Mouse (Mus musculus): ENCODE data around the gene Olfr411.

The Olfr411 gene

DNA sequence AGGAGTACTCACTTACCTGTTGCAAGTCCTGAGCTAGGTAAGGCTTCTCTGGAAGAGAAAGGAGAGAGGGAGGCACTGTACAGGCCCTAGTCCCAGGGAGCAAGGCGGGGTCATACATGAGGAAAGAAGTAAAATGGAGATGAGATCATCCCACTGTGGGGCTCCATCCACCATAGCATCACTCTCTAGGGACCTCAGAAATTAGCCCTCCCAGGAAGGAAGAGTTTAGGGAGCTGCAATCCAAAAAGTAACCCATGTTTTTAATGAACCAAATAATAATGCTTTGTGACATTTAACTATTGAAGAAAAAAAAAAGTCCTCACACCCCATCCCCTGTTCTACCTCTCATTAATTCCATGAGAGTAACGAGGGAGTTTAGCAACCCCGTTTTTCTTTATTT lies at the start of gene Olfr411:
Olfr411 (minus strand) TSS at position 101 of the 400 bp plus-strand sequence.
- DNase-seq (ENCODE audit: low read depth, low spot score) = no peak

DNA sequence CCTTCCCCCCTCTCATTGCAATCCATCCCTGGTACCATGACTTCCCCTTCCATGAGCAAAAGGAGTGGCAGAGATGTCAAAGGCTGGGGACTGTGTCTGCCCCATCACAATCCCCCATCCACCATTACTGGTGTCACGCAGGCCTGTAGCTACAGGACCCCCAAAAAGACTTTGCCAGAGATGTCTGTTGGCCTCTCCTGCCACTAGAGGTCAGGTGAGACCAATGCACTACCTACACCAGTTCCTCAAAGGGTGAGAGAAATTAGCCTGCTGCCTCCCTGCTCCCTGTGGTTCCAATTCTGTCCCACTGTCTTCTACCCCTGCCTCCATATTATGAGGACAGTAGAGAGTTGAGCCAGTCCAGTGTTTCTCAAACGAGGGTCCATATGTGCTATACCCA lies 49.7 kb upstream of the Olfr411 start:
- DNase-seq (ENCODE audit: low read depth, low spot score) = no peak

DNA sequence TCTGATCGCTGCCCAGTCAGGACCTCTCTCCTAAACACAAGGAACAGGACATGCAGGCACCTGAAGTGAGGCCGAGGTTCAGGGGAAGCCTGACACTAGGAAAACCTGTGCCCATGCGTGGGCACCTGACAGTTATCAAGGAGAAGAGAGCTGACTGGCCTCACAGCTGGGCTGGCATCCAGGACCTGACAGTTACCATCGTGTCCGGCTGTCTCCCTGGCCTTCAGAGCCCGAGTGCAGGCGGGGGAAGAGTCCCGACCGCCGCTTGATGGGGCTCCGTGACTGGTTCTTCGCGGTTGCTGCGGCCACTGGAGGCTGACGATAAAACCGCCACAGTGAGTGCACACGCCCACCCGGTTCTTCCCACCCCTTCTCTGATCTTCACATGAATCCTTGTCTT lies 43.1 kb upstream of the Olfr411 start:
- no peak for DNase-seq (ENCODE audit: low read depth, low spot score)

DNA sequence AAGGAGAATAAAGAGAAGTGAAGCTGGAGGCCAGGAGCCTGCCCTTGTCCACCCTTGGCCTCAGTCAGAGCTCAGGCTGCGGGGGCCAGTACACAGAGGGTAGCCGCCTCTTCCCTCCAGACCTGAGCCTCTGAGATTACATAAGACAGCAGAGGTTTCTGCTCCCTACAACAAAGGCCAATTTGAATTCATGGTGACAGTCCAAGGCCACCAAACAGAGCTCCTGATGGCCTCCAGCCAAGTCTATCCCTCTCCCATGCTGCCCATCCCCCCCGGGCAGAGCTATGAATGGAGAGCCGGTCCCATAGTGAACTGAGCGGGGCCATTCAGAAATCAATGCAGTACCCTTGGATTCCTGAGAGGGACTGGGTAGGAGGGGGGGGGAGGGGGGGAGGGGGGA lies 41.0 kb upstream of the Olfr411 start:
- DNase-seq (ENCODE audit: low read depth, low spot score) = no peak

DNA sequence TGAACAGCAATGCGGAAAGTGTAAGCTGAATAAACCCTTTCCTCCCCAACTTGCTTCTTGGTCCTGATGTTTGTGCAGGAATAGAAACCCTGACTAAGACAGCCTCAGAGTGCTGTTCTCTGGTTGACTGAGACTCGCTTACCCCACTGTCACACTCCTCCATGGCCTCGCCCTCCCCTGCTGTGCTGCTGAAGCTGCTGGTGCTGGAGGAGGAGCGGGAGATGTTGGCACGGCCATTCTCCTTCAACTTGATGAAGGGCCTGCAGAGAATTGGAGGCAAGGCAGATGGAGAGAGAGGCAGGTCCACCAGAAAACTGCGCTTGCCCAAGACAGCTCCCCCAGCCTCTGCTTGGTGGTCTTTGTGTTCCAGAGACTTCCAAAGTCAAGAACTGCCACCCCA lies 40.5 kb upstream of the Olfr411 start:
- DNase-seq (ENCODE audit: low read depth, low spot score) = no peak

DNA sequence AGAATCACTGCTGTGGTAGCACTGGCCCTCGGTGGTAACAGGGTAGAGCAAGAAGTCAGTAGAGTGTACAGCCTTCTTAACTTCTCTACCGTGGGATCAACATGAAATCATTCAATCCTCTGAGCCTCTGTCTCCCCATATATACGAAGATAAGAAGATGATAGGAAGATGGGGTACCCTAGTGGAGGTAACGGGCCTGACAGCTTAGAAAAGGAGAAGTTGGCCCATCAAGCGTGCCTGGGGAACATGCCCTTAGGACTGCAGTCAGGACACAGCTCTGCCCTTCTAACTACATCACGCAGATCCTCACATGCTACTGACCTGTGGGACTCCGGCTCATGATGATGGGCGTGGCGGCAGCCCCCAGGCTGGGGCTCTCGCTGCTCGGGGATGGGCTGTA lies 39.4 kb upstream of the Olfr411 start:
- DNase-seq (ENCODE audit: low read depth, low spot score) = no peak

DNA sequence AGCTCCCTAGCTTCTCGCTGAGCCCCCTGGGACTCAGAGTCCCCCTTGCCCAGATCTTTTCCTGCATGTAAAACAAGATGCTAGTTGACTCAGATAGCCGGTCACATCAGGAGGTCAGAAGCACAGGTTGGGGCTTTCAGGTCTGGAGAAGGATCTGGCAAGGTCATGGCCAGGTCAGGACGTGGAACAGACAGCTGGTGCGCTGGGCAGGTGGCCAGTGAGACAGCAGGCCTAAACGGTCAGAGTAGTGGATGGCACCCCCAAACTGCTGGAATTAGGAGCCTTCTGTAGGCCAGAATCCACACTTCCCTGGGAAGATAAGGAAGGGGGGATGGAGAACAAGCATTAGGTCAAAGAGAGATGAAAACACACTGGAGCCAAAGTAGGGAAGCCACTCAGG lies 34.8 kb upstream of the Olfr411 start:
- DNase-seq (ENCODE audit: low read depth, low spot score) = no peak

DNA sequence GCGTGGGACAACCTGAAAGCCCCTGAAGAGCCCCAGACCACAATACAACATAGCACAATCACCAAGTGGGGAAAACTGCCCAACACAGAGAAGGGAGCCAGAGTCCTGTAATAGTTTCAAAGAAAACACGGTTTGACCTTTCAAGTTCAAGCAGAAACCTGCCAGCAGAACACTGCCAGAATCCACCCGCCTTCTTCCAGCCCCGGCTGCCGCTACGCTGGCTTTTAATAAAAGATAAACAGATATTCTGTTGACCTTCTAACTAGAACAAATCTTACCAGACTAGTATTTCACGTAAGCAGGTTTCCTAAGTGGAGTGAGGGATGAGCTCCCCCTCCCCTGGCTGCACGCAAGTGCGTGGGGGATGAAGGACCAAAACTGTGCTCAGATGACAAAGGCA lies 33.2 kb upstream of the Olfr411 start:
- no peak for DNase-seq (ENCODE audit: low read depth, low spot score)

DNA sequence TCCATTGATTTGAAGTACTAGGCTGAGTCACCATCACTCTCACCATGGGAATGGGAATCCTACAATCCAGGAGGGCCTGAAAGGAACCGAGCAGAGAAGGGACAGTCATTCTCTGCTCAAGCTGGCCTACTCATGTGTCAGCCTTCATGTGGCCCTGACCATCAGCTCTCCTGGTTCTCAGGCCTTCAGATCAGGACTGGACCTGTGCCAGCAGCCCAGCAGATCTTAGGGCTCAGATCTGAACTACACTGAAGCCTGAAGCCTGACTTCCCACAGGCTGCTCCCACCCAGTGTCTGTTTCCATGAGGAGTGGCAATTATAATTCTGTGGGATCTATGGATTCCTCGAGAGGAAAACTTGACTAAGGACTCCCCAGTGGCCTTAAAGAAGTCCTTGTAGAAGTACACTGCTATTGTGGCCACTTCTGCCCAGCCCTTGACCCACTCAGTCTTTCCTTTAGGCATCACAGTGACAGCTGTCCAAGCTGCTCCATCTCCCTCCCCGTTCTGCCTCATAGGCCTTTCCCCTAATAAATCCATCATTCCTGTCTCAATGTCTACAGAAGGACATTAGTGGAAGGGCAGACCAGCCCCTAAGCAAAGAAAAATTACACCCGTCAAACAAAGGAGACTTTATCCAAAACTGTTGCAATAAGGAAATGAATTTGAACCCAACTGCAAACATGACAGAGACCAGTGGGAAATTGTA lies 26.9 kb upstream of the Olfr411 start:
- DNase-seq (ENCODE audit: low read depth, low spot score) = no peak

DNA sequence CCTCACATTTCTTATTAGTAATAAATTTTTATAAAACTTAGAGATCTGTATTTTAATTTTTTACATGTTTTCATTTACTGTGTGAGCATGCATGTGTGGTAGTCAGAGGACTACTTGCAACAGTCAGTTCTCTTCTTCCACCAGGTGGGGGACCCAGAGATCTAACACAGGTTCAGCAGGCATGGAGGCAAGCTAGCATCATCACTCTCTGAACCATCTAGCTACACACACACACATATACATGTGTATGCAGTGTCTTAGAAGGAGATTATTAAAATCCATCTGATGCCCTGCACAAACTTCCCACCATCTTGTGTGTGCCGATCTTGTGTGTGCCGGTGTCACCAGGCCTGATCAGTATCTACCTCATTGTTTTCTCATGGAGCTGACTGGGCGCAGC lies 24.4 kb upstream of the Olfr411 start:
- DNase-seq (ENCODE audit: low read depth, low spot score) = no peak

DNA sequence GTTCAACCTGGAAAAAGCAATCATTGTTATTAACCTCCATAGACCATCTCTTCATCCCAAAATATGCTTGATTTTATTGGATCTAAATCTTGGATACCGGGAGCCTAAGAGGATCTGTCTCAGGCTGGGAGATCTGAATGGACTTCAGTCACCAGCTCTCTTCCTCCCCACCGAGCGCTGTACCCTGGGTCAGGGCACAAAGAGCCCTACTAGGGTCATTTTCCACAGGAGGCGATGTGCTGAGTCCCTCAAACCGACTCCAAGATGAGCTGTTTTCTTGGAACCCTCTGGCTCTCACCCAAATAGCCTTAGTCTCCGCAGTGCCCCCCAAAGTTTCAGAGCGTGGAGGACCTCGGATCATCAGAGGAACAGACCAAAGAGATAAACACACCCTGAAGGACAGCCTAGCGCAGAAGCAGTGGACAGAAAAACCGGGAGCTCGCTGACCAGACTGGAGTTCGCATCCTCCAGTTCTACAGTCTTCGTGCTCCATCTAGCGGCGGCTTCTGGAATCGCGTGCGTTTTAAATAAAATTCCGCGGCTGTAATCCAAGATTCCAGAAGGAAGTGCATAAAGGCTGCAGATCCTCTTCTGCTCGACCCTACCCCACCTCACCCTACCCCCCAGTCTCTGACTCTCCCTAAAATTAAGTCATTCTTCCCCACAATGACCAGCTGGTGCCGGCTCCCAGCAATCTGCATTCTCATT lies 19.1 kb upstream of the Olfr411 start:
- DNase-seq (ENCODE audit: low read depth, low spot score) = peak; percentile 20

DNA sequence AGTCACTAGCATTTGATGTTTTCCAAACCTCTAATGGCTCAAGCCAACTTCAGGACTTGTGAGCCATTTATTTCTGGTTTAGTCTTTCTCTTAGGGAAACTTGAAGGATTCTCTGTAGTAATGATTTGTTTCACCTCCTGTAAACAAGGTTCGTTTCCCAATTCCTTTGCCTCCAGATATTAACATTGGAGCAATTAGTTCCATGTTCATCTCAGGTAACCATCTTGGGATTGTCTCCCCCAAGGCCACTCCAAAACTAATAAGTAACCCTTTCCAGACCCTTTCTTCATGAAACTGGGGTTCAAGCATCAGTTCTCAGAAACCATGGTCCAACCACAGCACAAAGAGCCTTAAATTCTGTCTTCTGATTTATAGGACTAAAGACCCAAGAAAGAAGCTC lies 9.3 kb upstream of the Olfr411 start, which contains the start of gene Olfr412:
Olfr412 (plus strand) TSS at position 301 of the 400 bp plus-strand sequence.
- no peak for DNase-seq (ENCODE audit: low read depth, low spot score)

DNA sequence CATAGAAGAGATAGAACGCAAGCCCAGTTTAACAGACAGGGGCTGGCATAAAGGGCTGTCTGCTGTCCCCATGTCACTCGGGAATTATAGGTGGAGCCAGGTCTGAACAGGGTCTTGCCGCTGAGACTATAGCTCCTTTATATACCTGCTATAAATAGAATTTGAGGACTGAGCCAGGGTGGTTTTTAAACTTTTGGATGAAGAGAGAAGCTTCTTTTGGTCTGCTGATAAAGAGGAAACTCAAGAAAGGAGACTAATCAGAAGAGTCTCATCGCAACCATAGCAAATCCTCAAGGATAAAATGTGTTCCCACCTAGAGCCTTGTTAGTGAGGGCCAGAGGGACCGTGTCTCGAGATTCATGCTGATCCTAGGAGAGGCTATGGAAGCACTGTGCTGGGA lies 14.5 kb downstream of the Olfr411 start, which contains the start of gene Olfr410:
Olfr410 (minus strand) TSS at position 101 of the 400 bp plus-strand sequence.
- DNase-seq (ENCODE audit: low read depth, low spot score) = no peak

DNA sequence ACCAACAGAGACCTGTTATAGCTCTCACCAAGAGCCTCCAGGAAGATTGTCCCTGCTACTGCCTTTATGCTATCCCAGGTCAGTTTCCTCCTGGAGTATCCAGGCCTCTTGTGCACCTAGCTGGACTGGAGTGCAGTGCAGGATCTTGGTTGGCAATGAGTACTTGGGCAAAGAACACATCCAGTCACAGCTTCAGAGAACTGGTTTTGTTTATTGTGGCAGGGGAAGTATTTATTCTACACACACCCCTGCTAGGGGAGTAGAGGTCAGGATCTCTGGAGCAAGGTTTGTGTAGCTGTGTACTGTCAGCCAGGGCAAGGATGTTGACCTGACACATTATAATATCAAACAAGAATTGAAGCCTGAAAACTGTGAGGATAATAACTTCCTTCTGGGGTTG lies 23.7 kb downstream of the Olfr411 start:
- no peak for DNase-seq (ENCODE audit: low read depth, low spot score)

DNA sequence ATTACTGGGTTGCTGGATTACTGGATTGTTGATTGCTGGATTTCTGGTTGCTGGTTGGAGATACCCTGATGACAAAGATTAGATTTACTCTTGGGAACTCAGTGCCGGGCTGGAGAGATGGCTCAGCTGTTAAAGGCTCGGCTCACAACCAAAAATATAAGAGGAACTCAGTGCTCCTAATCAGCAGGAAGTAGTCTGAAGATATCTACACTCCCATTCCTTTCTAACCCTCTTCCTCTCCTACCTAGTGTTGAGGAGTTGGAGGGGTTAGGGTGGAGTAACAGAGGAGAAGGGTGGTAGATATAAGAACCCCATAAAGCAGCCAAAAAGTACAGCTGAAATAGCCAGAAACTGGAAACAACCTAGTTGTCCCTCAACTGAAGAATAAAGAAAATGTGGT lies 26.4 kb downstream of the Olfr411 start:
- no peak for DNase-seq (ENCODE audit: low read depth, low spot score)

Data from c-Kit-negative CD71-positive TER-119-positive erythroid progenitor cells, embryonic 14.5 days (primary cell).